Mouse (Mus musculus) CH12.LX (cell line): ENCODE data around the gene Klhl42. TPM values are rescaled to one million over a fixed set of nuclear protein-coding genes. Genes with fewer than 3 reads are reported as not detected.

Experiments used
- DNase-seq: peaks from one replicate; pipeline ENCODE4 v3.0.0-alpha.2; 2013; ENCODE audit errors: extremely low read depth
- H3K27ac ChIP-seq: 2 replicates; pipeline ENCODE4 v1.5.1; 2012; ENCODE audit warnings: low read depth, mild to moderate bottlenecking, control low read depth, moderate library complexity; ENCODE audit not compliant: insufficient read depth
- H3K27me3 ChIP-seq: replicated peaks from 2 replicates; pipeline ENCODE3; 2012; ENCODE audit warnings: inconsistent platforms
- H3K36me3 ChIP-seq, 2 experiments: replicated peaks in 1 of 2; 2 replicates each; pipeline versions ENCODE3 to v1.6.1; 2012; ENCODE audit warnings: inconsistent platforms in 1 of 2, low read length in 1 of 2, mild to moderate bottlenecking in 1 of 2, mixed read lengths in 1 of 2, moderate library complexity in 1 of 2; ENCODE audit not compliant: control insufficient read depth in 1 of 2, insufficient read depth in 1 of 2
- H3K4me1 ChIP-seq, 2 experiments: 2 replicates each; pipeline ENCODE4 v1.6.1; 2012; ENCODE audit warnings: inconsistent platforms in 1 of 2, moderate library complexity in 1 of 2; ENCODE audit not compliant: insufficient read depth in 2 of 2, control insufficient read depth in 1 of 2
- H3K4me2 ChIP-seq: 2 replicates; pipeline ENCODE4 v1.6.1; 2012; ENCODE audit warnings: low read depth, mild to moderate bottlenecking, control low read depth; ENCODE audit not compliant: poor library complexity, insufficient read depth, severe bottlenecking
- H3K4me3 ChIP-seq, 3 experiments: fragments of 150-350 bp in 1 of 3; sonication (generic) in 1 of 3; replicated peaks in 1 of 3; 2 replicates each; pipeline versions ENCODE3 to v1.5.1; 2011 to 2012; ENCODE audit warnings: low read depth in 2 of 3, low read length in 2 of 3, mild to moderate bottlenecking in 2 of 3, moderate library complexity in 2 of 3, control low read depth in 1 of 3, improper control_type of control experiment in 1 of 3, inconsistent platforms in 1 of 3, mixed read lengths in 1 of 3; ENCODE audit not compliant: poor library complexity in 1 of 3
- H3K79me2 ChIP-seq: replicated peaks from 2 replicates; pipeline ENCODE4 v1.6.1; 2012; ENCODE audit warnings: mild to moderate bottlenecking, moderate library complexity; ENCODE audit not compliant: control insufficient read depth, poor library complexity, insufficient read depth, severe bottlenecking; ENCODE audit errors: extremely low read depth
- H3K9ac ChIP-seq: 2 replicates; pipeline ENCODE4 v1.6.1; 2012; ENCODE audit warnings: low read depth, mild to moderate bottlenecking, control low read depth, moderate library complexity; ENCODE audit not compliant: insufficient read depth
- H3K9me3 ChIP-seq: replicated peaks from 2 replicates; pipeline ENCODE3; 2012; ENCODE audit warnings: low read length, inconsistent platforms, mixed read lengths
- CHD2 ChIP-seq: IDR thresholded peaks from 2 replicates; pipeline ENCODE4 v1.6.1; 2011; ENCODE audit warnings: low read length, improper control_type of control experiment
- CTCF ChIP-seq, 2 experiments: IDR thresholded peaks in 1 of 2; conservative IDR thresholded peaks in 1 of 2; 2 replicates each; pipeline ENCODE4 v1.5.1; 2011 to 2012; ENCODE audit warnings: low read depth in 2 of 2, low read length in 2 of 2, improper control_type of control experiment in 1 of 2, inconsistent platforms in 1 of 2, mild to moderate bottlenecking in 1 of 2, moderate library complexity in 1 of 2
- E2F4 ChIP-seq: IDR thresholded peaks from 2 replicates; pipeline ENCODE4 v1.6.1; 2011; ENCODE audit warnings: low read depth, low read length, improper control_type of control experiment; ENCODE audit not compliant: insufficient replicate concordance
- ETS1 ChIP-seq: conservative IDR thresholded peaks from 2 replicates; pipeline ENCODE4 v1.6.1; 2012; ENCODE audit warnings: low read depth, mild to moderate bottlenecking, inconsistent platforms, low read length, improper control_type of control experiment, moderate library complexity
- GABPA ChIP-seq: IDR thresholded peaks from 2 replicates; pipeline ENCODE4 v1.6.1; 2012; ENCODE audit warnings: low read depth, low read length, improper control_type of control experiment, inconsistent platforms; ENCODE audit not compliant: insufficient replicate concordance
- HCFC1 ChIP-seq: IDR thresholded peaks from 2 replicates; pipeline ENCODE4 v1.6.1; 2012; ENCODE audit warnings: low read depth, mild to moderate bottlenecking, inconsistent platforms, low read length, improper control_type of control experiment
- IRF4 ChIP-seq: IDR thresholded peaks from 2 replicates; pipeline ENCODE4 v1.6.1; 2014; ENCODE audit warnings: low read depth, mild to moderate bottlenecking, inconsistent platforms, low read length, improper control_type of control experiment
- JUND ChIP-seq: conservative IDR thresholded peaks from 2 replicates; pipeline ENCODE4 v1.6.1; 2011; ENCODE audit warnings: low read depth, low read length, improper control_type of control experiment
- KAT2A ChIP-seq: IDR thresholded peaks from 2 replicates; pipeline ENCODE4 v1.6.1; 2012; ENCODE audit warnings: low read length, improper control_type of control experiment, inconsistent platforms; ENCODE audit not compliant: insufficient replicate concordance
- MAX ChIP-seq: IDR thresholded peaks from 2 replicates; pipeline ENCODE4 v1.6.1; 2011; ENCODE audit warnings: low read length, improper control_type of control experiment
- MXI1 ChIP-seq: IDR thresholded peaks from 2 replicates; pipeline ENCODE4 v1.6.1; 2011; ENCODE audit warnings: mild to moderate bottlenecking, low read depth, low read length, improper control_type of control experiment
- MYC ChIP-seq: IDR thresholded peaks from 2 replicates; pipeline ENCODE4 v1.6.1; 2011; ENCODE audit warnings: low read depth, mild to moderate bottlenecking, improper control_type of control experiment, low read length
- POLR2A ChIP-seq: IDR thresholded peaks from 2 replicates; pipeline ENCODE4 v1.6.1; 2011; ENCODE audit warnings: low read depth, mild to moderate bottlenecking, improper control_type of control experiment, low read length
- RAD21 ChIP-seq: IDR thresholded peaks from 2 replicates; pipeline ENCODE4 v1.6.1; 2011; ENCODE audit warnings: low read depth, mild to moderate bottlenecking, low read length, improper control_type of control experiment, moderate library complexity
- SIN3A ChIP-seq: IDR thresholded peaks from 2 replicates; pipeline ENCODE4 v1.6.1; 2012; ENCODE audit warnings: low read length, improper control_type of control experiment, inconsistent platforms
- SMC3 ChIP-seq: IDR thresholded peaks from 2 replicates; pipeline ENCODE4 v1.6.1; 2011; ENCODE audit warnings: low read depth, low read length, improper control_type of control experiment
- TBP ChIP-seq: conservative IDR thresholded peaks from 2 replicates; pipeline ENCODE4 v1.6.1; 2011; ENCODE audit warnings: low read depth, low read length, improper control_type of control experiment
- ZC3H11A ChIP-seq: IDR thresholded peaks from 2 replicates; pipeline ENCODE4 v1.6.1; 2012; ENCODE audit warnings: low read depth, mild to moderate bottlenecking, inconsistent platforms, low read length, improper control_type of control experiment
- ZKSCAN1 ChIP-seq: IDR thresholded peaks from 2 replicates; pipeline ENCODE4 v1.6.1; 2012; ENCODE audit warnings: low read depth, inconsistent platforms, low read length, improper control_type of control experiment, borderline replicate concordance
- ZMIZ1 ChIP-seq: IDR thresholded peaks from 2 replicates; pipeline ENCODE4 v1.6.1; 2012; ENCODE audit warnings: low read depth, mild to moderate bottlenecking, inconsistent platforms, low read length, improper control_type of control experiment
- ZNF384 ChIP-seq: IDR thresholded peaks from 2 replicates; pipeline ENCODE4 v1.6.1; 2012; ENCODE audit warnings: low read depth, low read length, improper control_type of control experiment, inconsistent platforms
- dilution Hi-C: fragments of 300-500 bp; cut with MboI; formaldehyde crosslinking; loops from 2 replicates; pipeline ENCODE4 v1.14.3; 2020; ENCODE audit warnings: low sequenced_read_pairs; ENCODE audit not compliant: extremely low pct_unique_long_range_greater_than_20kb, extremely low pct_ligation_motif_present
- in situ Hi-C: fragments of 300-500 bp; cut with MboI; formaldehyde crosslinking; loops from 3 replicates; pipeline ENCODE4 v1.14.3; 2019; ENCODE audit warnings: low sequenced_read_pairs, low pct_ligation_motif_present, low pct_unique_long_range_greater_than_20kb, mixed read lengths
- polyA plus RNA-seq: library from polyadenylated mRNA; unstranded; fragments of >175 nt; gene quantifications from 2 replicates; pipeline ENCODE4 v1.2.1, GENCODE M21; 2012; ENCODE audit warnings: low read depth; ENCODE audit not compliant: insufficient read length
- total RNA-seq, 2 experiments: library from RNA; depleted of rRNA; stranded (reverse); fragments of 300-350 nt in 1 of 2; fragments of >200 nt in 1 of 2; gene quantifications; 2 replicates each; pipeline ENCODE4 v1.2.3; 2012 to 2014

Gene Klhl42
- total and polyA plus RNA-seq, 3 experiments: 2.7 to 7.4 (median 3.6) TPM

GRCm38 (mm10) chr6:147051666-147052065 lies 39.5 kb upstream of the Klhl42 start:
- no peaks in the 10 kb centered on the region for H3K4me1 ChIP-seq
- in situ Hi-C loops (no loop called here), dilution Hi-C loops (no loop called here)
- no peak overlapping the region for H3K4me3 ChIP-seq
- no peak overlapping the region for H3K9ac ChIP-seq
- H3K4me2 ChIP-seq: no peak overlapping the region
- H3K36me3 ChIP-seq: peaks cover 76 to 98% of the 10 kb centered on the region in 2 experiments
- H3K27me3 ChIP-seq: no peaks in the 10 kb centered on the region
- TF ChIP-seq SIN3A: no peak
- TF ChIP-seq RAD21: no peak
- TF ChIP-seq ZC3H11A: no peak
- TF ChIP-seq TBP: no peak
- TF ChIP-seq KAT2A: no peak
- TF ChIP-seq SMC3: no peak
- TF ChIP-seq, all 38 proteins: peak for 0
- H3K9me3 ChIP-seq: no peaks in the 10 kb centered on the region
- no peak for DNase-seq
- H3K79me2 ChIP-seq: no peaks in the 10 kb centered on the region; the same call in none of the 2 replicates
- no peak overlapping the region for H3K27ac ChIP-seq

DNA sequence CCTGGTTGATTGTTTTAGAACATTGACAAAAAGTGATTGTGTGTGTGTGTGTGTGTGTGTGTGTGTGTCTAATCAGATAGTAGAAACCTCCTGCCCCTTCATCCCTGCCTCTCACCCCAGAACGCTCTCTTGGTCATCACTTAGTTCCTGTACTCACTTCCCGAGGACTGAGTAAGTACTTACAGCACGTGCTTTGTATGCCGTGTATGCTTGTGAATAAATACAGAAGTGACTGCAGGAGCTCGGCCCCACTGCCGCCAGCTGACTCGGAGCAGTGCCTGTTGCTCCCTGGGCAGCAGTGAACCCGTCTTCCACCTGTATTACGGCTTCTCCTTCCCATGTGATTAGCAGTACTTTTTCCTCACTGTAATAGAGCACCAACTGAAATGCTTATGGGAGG lies 38.7 kb upstream of the Klhl42 start:
- in situ Hi-C loops (no loop called here), dilution Hi-C loops (no loop called here)
- Histone ChIP-seq H3K27ac (no peak overlapping the region), H3K9ac (no peak overlapping the region), H3K9me3 (no peaks in the 10 kb centered on the region), H3K4me2 (no peak overlapping the region), H3K4me3 (no peak overlapping the region), H3K79me2 (no peaks in the 10 kb centered on the region; the same call in none of the 2 replicates), H3K27me3 (no peaks in the 10 kb centered on the region), H3K36me3 (peaks cover 75 to 98% of the 10 kb centered on the region in 2 experiments), H3K4me1 (no peaks in the 10 kb centered on the region)
- TF ChIP-seq MYC (no peak), MAX (no peak), ZNF384 (no peak), TBP (no peak), KAT2A (no peak), MXI1 (no peak), HCFC1 (no peak), IRF4 (no peak), ZMIZ1 (no peak), ETS1 (no peak), CTCF (conservative IDR thresholded peaks at IDR 0.05 in 1 of 2, IDR thresholded peaks at IDR 0.05 in 1 of 2; ENCODE audit: low read depth in 2 of 2, low read length in 2 of 2) (no peak), ZKSCAN1 (no peak), RAD21 (no peak), CHD2 (no peak), GABPA (no peak), E2F4 (no peak), JUND (no peak), POLR2A (no peak)
- no peak for DNase-seq
